Mouse (Mus musculus): ENCODE results near the gene Cdhr2. TPM values are rescaled to one million over a fixed set of nuclear protein-coding genes. Genes with fewer than 3 reads are reported as not detected.

The Cdhr2 gene
- not detected for total RNA-seq (2023)

DNA sequence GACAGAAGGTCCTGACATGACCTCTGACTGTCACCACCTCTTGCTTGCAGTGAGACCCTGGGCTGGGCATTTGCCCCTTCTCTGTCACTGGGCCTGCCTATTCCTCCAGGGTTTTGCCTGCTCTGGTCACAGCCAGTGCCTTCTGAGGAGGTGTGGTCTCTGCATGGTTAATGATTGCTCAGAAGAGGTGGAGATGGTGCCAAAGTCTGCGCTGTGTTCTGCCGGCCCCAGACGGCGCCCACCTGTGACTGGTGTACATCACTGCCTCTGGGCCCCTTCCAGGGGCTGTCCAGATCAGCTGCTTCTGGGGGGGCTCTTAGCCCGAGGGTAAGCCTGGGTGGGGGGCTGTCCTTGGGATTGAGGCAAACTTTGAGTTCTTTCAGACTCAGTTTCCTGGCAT is at the start of gene Cdhr2:
TSS of gene Cdhr2 (plus strand) at position 219 of the 400 bp plus-strand sequence.

DNA sequence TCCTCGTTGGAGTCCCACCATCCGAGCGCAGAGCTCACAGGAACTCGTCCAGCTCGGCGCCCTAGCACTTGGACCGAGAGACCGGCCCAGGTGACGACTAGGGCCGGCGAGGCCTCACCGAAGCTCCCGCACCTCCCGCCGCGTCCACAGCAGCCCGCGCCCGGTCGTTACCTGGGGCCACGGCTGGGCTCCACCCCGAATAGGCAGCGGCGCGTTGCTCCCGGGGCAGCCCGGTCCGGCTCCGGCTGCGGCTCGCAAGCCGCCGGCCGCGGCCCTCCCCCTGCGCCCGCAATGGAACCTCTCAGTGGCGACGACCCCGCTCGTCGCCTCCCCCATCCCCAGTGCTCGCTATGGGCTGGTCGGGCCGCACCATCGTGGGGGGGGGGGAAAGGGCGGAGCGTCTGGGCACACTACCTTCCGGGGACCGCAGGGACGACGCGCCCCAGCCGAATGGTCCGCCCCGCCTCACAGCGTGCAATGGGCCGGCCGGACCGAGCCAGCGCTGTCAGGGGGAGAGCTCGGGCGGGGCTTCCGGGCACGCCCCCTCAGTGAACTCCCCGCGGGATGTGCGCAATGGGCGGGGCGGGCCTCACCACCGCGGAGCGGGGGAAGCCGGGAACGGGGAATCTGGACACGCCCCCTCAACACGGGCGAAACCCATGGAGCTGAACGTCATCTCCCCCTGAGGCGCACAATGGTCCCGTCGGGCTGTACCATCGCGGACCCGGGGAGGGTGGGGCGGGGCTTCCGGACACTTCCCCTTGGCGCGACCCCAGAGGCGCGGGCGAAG is 7.5 kb upstream of the Cdhr2 start, which contains the start of gene Rnf44:
TSS of gene Rnf44 (minus strand) at position 350 of the 790 bp plus-strand sequence.

DNA sequence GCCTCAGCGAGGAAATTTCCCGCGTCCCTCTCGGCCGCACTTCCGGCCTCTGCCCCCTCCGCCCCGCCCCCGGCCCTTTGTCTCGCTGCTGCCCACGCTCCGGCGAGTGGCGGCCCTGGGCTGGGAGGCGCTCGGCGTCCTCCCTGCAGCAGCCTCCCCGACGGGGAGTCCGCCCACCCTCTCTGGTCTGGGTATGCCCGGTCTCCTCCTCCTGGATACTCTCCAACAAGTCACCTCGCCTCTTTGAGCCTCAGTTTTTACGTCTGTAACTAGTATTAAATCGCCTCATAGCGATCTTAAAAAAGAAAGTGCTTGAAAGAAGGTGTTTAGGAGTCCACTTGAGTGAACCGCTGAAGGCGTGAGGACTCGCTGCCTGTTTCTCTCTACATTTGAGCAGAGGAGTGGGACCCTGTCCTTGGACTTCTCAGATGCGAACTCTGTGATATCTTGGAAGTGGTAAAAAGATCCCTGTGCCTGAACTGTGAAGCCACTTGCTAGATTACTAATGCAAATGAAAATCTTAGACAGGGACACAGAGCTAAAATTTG is 48.7 kb downstream of the Cdhr2 start, which contains the start of gene Gprin1:
TSS of gene Gprin1 (minus strand) at position 11 of the 548 bp plus-strand sequence.

DNA sequence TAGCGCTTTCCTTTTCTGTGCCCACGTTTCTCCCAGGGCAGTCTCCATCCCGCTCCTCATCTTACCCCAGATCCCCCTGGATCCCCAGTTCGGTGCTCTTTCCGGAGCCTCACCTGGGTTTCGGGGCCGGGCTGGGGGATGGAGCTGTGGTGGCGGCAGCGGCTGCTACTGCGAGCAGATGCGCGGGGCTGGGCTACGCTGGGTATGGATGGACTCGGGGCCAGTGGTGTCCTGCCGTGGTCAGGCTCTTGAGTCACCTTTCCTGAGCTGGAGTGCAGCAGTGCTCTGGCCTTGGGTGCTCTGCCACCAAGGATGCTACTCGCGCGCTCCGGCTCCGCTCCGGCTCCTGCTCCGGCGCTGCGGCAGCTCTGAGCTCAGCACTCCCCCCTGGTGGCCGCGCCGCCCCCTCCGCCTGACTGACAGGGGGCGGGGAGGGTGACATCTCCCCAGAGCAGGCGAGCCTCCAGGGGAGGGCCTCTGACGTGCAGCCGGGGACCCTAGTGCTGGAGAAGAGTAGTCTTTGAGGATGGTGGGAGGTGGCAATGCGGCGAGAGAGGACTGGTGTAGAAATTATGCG is 65.0 kb downstream of the Cdhr2 start, which contains the start of gene Sncb:
TSS of gene Sncb (minus strand) at position 404 of the 577 bp plus-strand sequence.

DNA sequence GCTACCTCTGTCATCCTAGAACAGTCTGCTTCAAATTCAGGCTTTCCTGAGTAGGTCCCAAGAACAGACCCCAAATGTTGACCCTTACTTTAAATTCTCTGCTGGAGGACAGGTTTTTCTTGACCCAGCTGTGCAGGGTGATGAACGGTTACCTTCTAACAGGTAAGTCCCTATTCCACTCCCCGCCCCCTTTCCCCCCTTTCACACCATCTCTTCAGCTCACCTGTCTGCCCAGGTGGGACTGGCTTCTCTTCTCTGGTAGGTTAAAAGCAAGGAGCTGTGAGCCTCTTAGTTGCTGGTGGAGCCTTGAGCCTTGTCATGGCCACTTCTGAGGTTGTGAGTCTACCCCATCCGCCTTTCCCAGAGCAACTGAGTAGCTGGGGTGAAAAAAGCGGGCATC is 82.4 kb downstream of the Cdhr2 start, which contains the start of gene Eif4e1b:
TSS of gene Eif4e1b (plus strand) at position 301 of the 400 bp plus-strand sequence.

Other genes starting within 250 kb of the Cdhr2 start
- gene Thoc3, start 232.6 kb upstream of the Cdhr2 start, total RNA-seq (2023): 10 to 100 TPM; 16.0 to 17.8 TPM
- gene Simc1, start 197.7 kb upstream of the Cdhr2 start, total RNA-seq (2023): 1 to 10 TPM; 4.3 to 4.7 TPM
- 10 to 100 TPM; 34.5 to 41.0 TPM for gene 4833439L19Rik, start 136.0 kb upstream of the Cdhr2 start, total RNA-seq (2023)
- 1 to 10 TPM; 7.4 to 8.4 TPM for gene Arl10, start 126.4 kb upstream of the Cdhr2 start, total RNA-seq (2023)
- 1 to 10 TPM; 6.3 to 7.5 TPM for gene Nop16, start 111.4 kb upstream of the Cdhr2 start, total RNA-seq (2023)
- gene Higd2a, start 111.3 kb upstream of the Cdhr2 start, total RNA-seq (2023): 10 to 100 TPM; 60.7 to 66.3 TPM
- gene Cltb, start 90.1 kb upstream of the Cdhr2 start, total RNA-seq (2023): 1 to 10 TPM; 5.6 to 7.7 TPM
- gene Faf2, start 79.7 kb upstream of the Cdhr2 start, total RNA-seq (2023): 10 to 100 TPM; 34.6 to 41.0 TPM
- 100 to 1,000 TPM; 140 to 150 TPM for gene Rnf44, start 7.6 kb upstream of the Cdhr2 start, total RNA-seq (2023)
- gene Gprin1, start 48.4 kb downstream of the Cdhr2 start, total RNA-seq (2023): not detected
- not detected for gene Sncb, start 65.1 kb downstream of the Cdhr2 start, total RNA-seq (2023)
- not detected for gene Eif4e1b, start 82.5 kb downstream of the Cdhr2 start, total RNA-seq (2023)
- gene Tspan17, start 87.9 kb downstream of the Cdhr2 start, total RNA-seq (2023): 10 to 100 TPM; 10.1 to 15.7 TPM
- under 1 TPM in 1 of 2 experiments, not detected in 1; 0.11 TPM for gene Unc5a, start 247.9 kb downstream of the Cdhr2 start, total RNA-seq (2023)